Mouse (Mus musculus): ENCODE data around the gene Appl2.

GRCm38 (mm10) chr10:83620350-83621055, 28.0 kb downstream of the Appl2 start:
- TF ChIP-seq CTCF (IDR thresholded peaks at IDR 0.05; ENCODE audit: low read depth, low read length) (no peak), GATA1 (IDR thresholded peaks at IDR 0.05; ENCODE audit: borderline replicate concordance, low read length) (no peak), TAL1 (conservative IDR thresholded peaks at IDR 0.05; ENCODE audit: low read depth, low read length) (no peak)
